Mouse (Mus musculus): ENCODE data around the gene Nfyc.

Gene Nfyc

GRCm38 (mm10) chr4:120713021-120713420 lies 118.4 kb downstream of the Nfyc start:
- DNase-seq = no peak

DNA sequence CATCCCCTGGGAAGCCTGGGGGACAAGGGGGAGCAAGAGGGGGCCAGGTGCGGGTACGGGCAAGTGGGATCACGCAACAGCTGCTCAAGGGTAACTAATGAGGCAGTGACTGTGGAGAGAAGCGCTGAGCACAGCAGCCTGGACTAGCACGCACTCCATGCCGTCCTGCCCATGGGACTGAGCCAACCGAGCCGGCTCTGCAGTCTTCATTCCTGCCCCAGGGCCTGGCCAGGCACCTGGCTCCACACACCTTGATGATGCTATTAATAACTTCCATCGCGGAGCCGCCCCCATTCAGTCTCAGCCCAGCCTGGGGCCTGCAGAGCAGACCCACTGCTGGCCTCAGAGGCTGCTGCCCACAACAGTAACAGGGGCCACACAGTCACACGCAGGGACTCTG lies 119.1 kb downstream of the Nfyc start:
- no peak for DNase-seq

Measured in cerebellum, adult 9-11 months (tissue).